12 mouse cellular contexts compared by ENCODE assay signal in the genomic region with DNA sequence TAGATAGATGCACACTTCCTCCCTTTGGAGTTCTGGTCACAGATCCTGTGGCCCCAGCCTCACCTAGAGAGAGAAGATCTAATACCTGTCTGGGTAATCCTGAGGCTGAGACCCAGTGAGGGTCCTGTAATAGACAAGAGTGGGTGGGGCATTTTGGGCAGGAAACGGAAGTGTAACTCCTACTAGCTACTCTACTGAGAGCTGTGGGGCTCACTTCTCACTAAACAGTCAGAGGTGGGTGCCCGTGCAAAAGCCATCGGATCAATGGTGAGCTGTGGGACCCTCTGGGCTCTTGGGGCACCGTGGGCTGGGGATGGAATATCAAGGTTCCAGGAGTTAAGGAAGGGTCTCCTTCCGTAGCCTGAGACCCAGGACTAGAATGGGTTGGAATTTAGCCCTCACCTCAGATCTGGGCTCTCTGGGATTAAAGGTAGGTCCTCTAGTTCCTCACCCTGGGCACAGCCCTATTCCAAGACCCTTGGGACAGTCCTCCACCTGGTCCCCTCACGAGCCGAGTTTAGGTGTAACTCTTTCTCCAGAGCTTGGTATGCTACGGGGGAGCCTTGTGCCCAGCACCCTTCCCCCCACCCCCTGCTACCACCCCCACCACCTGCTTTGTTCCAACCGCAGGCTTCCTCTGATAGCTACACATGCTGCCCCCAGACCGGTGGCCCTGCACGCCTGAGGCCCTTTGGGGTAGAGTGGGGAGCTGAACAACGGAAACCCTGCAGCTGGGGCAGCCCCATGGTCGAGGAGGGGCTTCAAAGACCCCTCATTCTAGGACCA. TPM values are rescaled to one million over a fixed set of nuclear protein-coding genes. Genes with fewer than 3 reads are reported as not detected.
A peak's percentile ranks its signal among the peaks of the same experiment; 100 is the strongest.
DNase-seq lines count a peak whose midpoint lies in the region; ATAC-seq and TF ChIP-seq lines count a peak whose summit lies in the region.
"Had no signal": no experiment of that assay in that cellular context is flagged by ENCODE, and none has a peak within 500 bp of the region (broad histone marks: within the 10 kb centered on the region; RNA-seq: fewer than 3 reads in every experiment).

No protein-coding gene starts in this region.

- no peak for TF ChIP-seq CTCF in heart, postnatal 0 days (IDR thresholded peaks at IDR 0.05; ENCODE audit: low read depth)
- TF ChIP-seq CTCF in heart, adult 2 months (IDR thresholded peaks at IDR 0.05), result no peak
- TF ChIP-seq CTCF in CH12.LX (conservative IDR thresholded peaks at IDR 0.05 in 1 of 2, IDR thresholded peaks at IDR 0.05 in 1 of 2; ENCODE audit: low read depth in 2 of 2, low read length in 2 of 2), result no peak
- TF ChIP-seq CTCF in spleen, adult 2 months (IDR thresholded peaks at IDR 0.05; ENCODE audit: extremely low read depth, insufficient read depth, insufficient read length, insufficient replicate concordance), result no peak
- no peak for TF ChIP-seq CTCF in midbrain, postnatal 0 days (IDR thresholded peaks at IDR 0.05)

- no peak for TF ChIP-seq POLR2A in heart, adult 2 months (IDR thresholded peaks at IDR 0.05; ENCODE audit: insufficient read depth, low read depth, low read length)
- TF ChIP-seq POLR2A in CH12.LX (IDR thresholded peaks at IDR 0.05; ENCODE audit: low read depth, low read length), result peak; percentile 90
- peak; percentile 97 for TF ChIP-seq POLR2A in spleen, adult 2 months (IDR thresholded peaks at IDR 0.05; ENCODE audit: low read depth, low read length)

- H3K36me3 ChIP-seq in heart, postnatal 0 days (replicated peaks; ENCODE audit: control insufficient read depth, insufficient read depth, low read length), result peaks cover 72% of the 10 kb centered on the region
- H3K36me3 ChIP-seq in heart, adult 2 months (ENCODE audit: control insufficient read depth, insufficient read depth, low read length), result no peaks in the 10 kb centered on the region
- peaks cover 65 to 86% of the 10 kb centered on the region in 2 experiments for H3K36me3 ChIP-seq in CH12.LX (replicated peaks in 1 of 2; ENCODE audit: control insufficient read depth in 1 of 2, insufficient read depth in 1 of 2, low read length in 1 of 2)
- H3K36me3 ChIP-seq in spleen, adult 2 months (ENCODE audit: control insufficient read depth, insufficient read depth, low read length), result peaks cover 45% of the 10 kb centered on the region
- peaks cover 65% of the 10 kb centered on the region for H3K36me3 ChIP-seq in midbrain, postnatal 0 days (ENCODE audit: insufficient read depth, low read length)

- TF ChIP-seq RAD21 in CH12.LX (IDR thresholded peaks at IDR 0.05; ENCODE audit: low read depth, low read length), result no peak; the same call in 1 of the 2 replicates

- no peak for DNase-seq in heart, postnatal 0 days (ENCODE audit: low spot score)
- DNase-seq in heart, adult 2 months, result no peak
- peak; percentile 73 for DNase-seq in CH12.LX (ENCODE audit: extremely low read depth)
- DNase-seq in induced T-regulatory cell, adult 2 months (ENCODE audit: low read depth), result peak; percentile 79
- peak in 1 of 2 experiments; percentile 84 for DNase-seq in spleen, adult 2 months (ENCODE audit: low read depth in 1 of 2, low spot score in 2 of 2)
- no peak for DNase-seq in retina, embryonic 14.5 days (ENCODE audit: low spot score)
- no peak for DNase-seq in midbrain, postnatal 0 days (ENCODE audit: low spot score)
- no peak for DNase-seq in gastrocnemius, adult 8-10 months (ENCODE audit: low spot score in 2 of 2)

- 64% methylated on average over 13 of the region's 13 CpGs for WGBS in heart, postnatal 0 days
- WGBS in heart, adult 2 months, result 63% methylated on average over 13 of the region's 13 CpGs
- 9% methylated on average over 13 of the region's 13 CpGs for WGBS in spleen, adult 2 months
- 88% methylated on average over 13 of the region's 13 CpGs for WGBS in midbrain, postnatal 0 days

- peak overlapping the region; percentile 24; the same call in 1 of the 2 replicates for H3K4me3 ChIP-seq in heart, postnatal 0 days (ENCODE audit: low read depth, low read length)
- H3K4me3 ChIP-seq in heart, adult 2 months, result no peak overlapping the region
- peak overlapping the region; percentile 72 to 82 (median 73) for H3K4me3 ChIP-seq in CH12.LX (replicated peaks in 1 of 3; ENCODE audit: low read depth in 2 of 3, low read length in 2 of 3, poor library complexity in 1 of 3)
- H3K4me3 ChIP-seq in spleen, adult 2 months (ENCODE audit: extremely low read depth, insufficient read depth, insufficient read length), result peak overlapping the region; percentile 80
- no peak overlapping the region for H3K4me3 ChIP-seq in midbrain, postnatal 0 days (ENCODE audit: low read depth, low read length)
- H3K4me3 ChIP-seq: forebrain, embryonic 15.5 days; stomach, embryonic 15.5 days had no signal

- no peaks in the 10 kb centered on the region for H3K9me3 ChIP-seq in heart, postnatal 0 days (replicated peaks; ENCODE audit: control insufficient read depth, low read length)
- H3K9me3 ChIP-seq in CH12.LX (replicated peaks; ENCODE audit: low read length), result no peaks in the 10 kb centered on the region
- no peaks in the 10 kb centered on the region for H3K9me3 ChIP-seq in midbrain, postnatal 0 days (ENCODE audit: low read length)
- H3K9me3 ChIP-seq: forebrain, embryonic 15.5 days; stomach, embryonic 15.5 days had no signal

- TF ChIP-seq EP300 in heart, postnatal 0 days (IDR thresholded peaks at IDR 0.05; ENCODE audit: low read depth), result peak; percentile 66; the same call in 1 of the 2 replicates
- TF ChIP-seq EP300 in heart, adult 2 months (IDR thresholded peaks at IDR 0.05; ENCODE audit: insufficient read depth, low read depth, low read length), result no peak
- peak; percentile 73; the same call in 1 of the 2 replicates for TF ChIP-seq EP300 in CH12.LX (IDR thresholded peaks at IDR 0.05; ENCODE audit: low read length)

- H3K4me1 ChIP-seq in heart, postnatal 0 days (ENCODE audit: control insufficient read depth, insufficient read depth), result peaks cover 10% of the 10 kb centered on the region; the same call in 1 of the 2 replicates
- peaks cover 7% of the 10 kb centered on the region for H3K4me1 ChIP-seq in heart, adult 2 months (ENCODE audit: control insufficient read depth, insufficient read depth, low read length)
- peaks cover 34 to 70% of the 10 kb centered on the region in 2 experiments for H3K4me1 ChIP-seq in CH12.LX (ENCODE audit: control insufficient read depth in 1 of 2, insufficient read depth in 2 of 2)
- H3K4me1 ChIP-seq in spleen, adult 2 months (ENCODE audit: control insufficient read depth, insufficient read depth, insufficient read length), result peaks cover 22% of the 10 kb centered on the region; the same call in 1 of the 2 replicates
- H3K4me1 ChIP-seq in midbrain, postnatal 0 days (ENCODE audit: insufficient read depth, low read length), result peaks cover under 1% of the 10 kb centered on the region; the same call in 1 of the 2 replicates

- intact Hi-C loops in heart, adult 2 months (cut with DNase I), result no loop called here

- in situ Hi-C loops in CH12.LX (cut with MboI; ENCODE audit: low pct_ligation_motif_present, low pct_unique_long_range_greater_than_20kb, low sequenced_read_pairs), result no loop called here

- dilution Hi-C loops in CH12.LX (cut with MboI; ENCODE audit: extremely low pct_ligation_motif_present, extremely low pct_unique_long_range_greater_than_20kb, low sequenced_read_pairs), result no loop called here

- peak overlapping the region; percentile 9; the same call in 1 of the 2 replicates for H3K27ac ChIP-seq in heart, postnatal 0 days (ENCODE audit: low read depth)
- H3K27ac ChIP-seq in heart, adult 2 months, result no peak overlapping the region
- H3K27ac ChIP-seq in CH12.LX (ENCODE audit: insufficient read depth, low read depth), result peak overlapping the region; percentile 90
- peak overlapping the region; percentile 97 for H3K27ac ChIP-seq in spleen, adult 2 months (ENCODE audit: insufficient read depth, low read length)
- no peak overlapping the region for H3K27ac ChIP-seq in midbrain, postnatal 0 days (ENCODE audit: low read depth, low read length)
- H3K27ac ChIP-seq: forebrain, embryonic 15.5 days; stomach, embryonic 15.5 days had no signal

- no peak for ATAC-seq in heart, postnatal 0 days (ENCODE audit: insufficient read depth, low read depth)
- ATAC-seq in midbrain, postnatal 0 days (ENCODE audit: low FRiP score), result no peak
- ATAC-seq: forebrain, embryonic 15.5 days had no signal

- no peaks in the 10 kb centered on the region for H3K27me3 ChIP-seq in heart, postnatal 0 days (ENCODE audit: control insufficient read depth, insufficient read depth, low read length)
- no peaks in the 10 kb centered on the region for H3K27me3 ChIP-seq in heart, adult 2 months (ENCODE audit: control insufficient read depth, insufficient read depth, low read length)
- no peaks in the 10 kb centered on the region for H3K27me3 ChIP-seq in CH12.LX (replicated peaks)
- H3K27me3 ChIP-seq in spleen, adult 2 months (ENCODE audit: control insufficient read depth, insufficient read depth, low read length), result no peaks in the 10 kb centered on the region
- H3K27me3 ChIP-seq in midbrain, postnatal 0 days (ENCODE audit: insufficient read depth, low read length), result no peaks in the 10 kb centered on the region
- H3K27me3 ChIP-seq: forebrain, embryonic 15.5 days; stomach, embryonic 15.5 days had no signal

- H3K4me2 ChIP-seq in heart, postnatal 0 days (ENCODE audit: low read depth, low read length), result no peak overlapping the region; the same call in 1 of the 2 replicates
- peak overlapping the region; percentile 52 for H3K4me2 ChIP-seq in CH12.LX (ENCODE audit: insufficient read depth, low read depth, poor library complexity, severe bottlenecking)
- no peak overlapping the region for H3K4me2 ChIP-seq in midbrain, postnatal 0 days (ENCODE audit: low read depth, low read length, poor library complexity, severe bottlenecking)
- H3K4me2 ChIP-seq: forebrain, embryonic 15.5 days; stomach, embryonic 15.5 days had no signal

- H3K79me2 ChIP-seq in heart, adult 2 months (replicated peaks; ENCODE audit: control insufficient read depth, insufficient read depth, low read length), result no peaks in the 10 kb centered on the region
- H3K79me2 ChIP-seq in CH12.LX (replicated peaks; ENCODE audit: control insufficient read depth, extremely low read depth, insufficient read depth, poor library complexity, severe bottlenecking), result peaks cover 20% of the 10 kb centered on the region

- no peak overlapping the region; the same call in 1 of the 2 replicates for H3K9ac ChIP-seq in heart, postnatal 0 days (replicated peaks; ENCODE audit: low read depth, low read length)
- H3K9ac ChIP-seq in heart, adult 2 months (ENCODE audit: low read depth, low read length), result no peak overlapping the region
- peak overlapping the region; percentile 96 for H3K9ac ChIP-seq in CH12.LX (ENCODE audit: insufficient read depth, low read depth)
- H3K9ac ChIP-seq in midbrain, postnatal 0 days (replicated peaks; ENCODE audit: low read length, poor library complexity, severe bottlenecking), result no peak overlapping the region
- H3K9ac ChIP-seq: forebrain, embryonic 15.5 days; stomach, embryonic 15.5 days had no signal

RNA-seq across cellular contexts. Expression of a gene that starts 1.2 kb away (rescaled TPM):
- total RNA-seq in heart, postnatal 0 days (2014; rRNA removed; ENCODE audit: low replicate concordance), result 13.5 TPM in 1 of 2 replicates, not detected in the other
- 0.46 and 1.1 TPM in 2 replicates for polyA plus RNA-seq in heart, postnatal 0 days (2015; fragmentation: Nextera tagmentation; extraction: Ambion mirVana)
- total RNA-seq in heart, adult 2 months (2021), result 1 to 10 TPM; 1.1 to 1.7 TPM
- 2.2 and 6.4 TPM in 2 replicates for polyA plus RNA-seq in heart, adult 2 months (2012; rRNA removed)
- total RNA-seq in CH12.LX (2012; rRNA removed) (438 and 452 TPM in 2 replicates), CH12.LX (2014; rRNA removed) (380 and 447 TPM in 2 replicates)
- polyA plus RNA-seq in CH12.LX (2012; ENCODE audit: insufficient read length, low read depth), result 296 and 343 TPM in 2 replicates
- polyA plus RNA-seq in spleen, adult 2 months (2012; rRNA removed), result 631 and 1,026 TPM in 2 replicates
- total RNA-seq in midbrain, postnatal 0 days (2014; rRNA removed), result 0.38 TPM in 1 of 2 replicates, not detected in the other
- polyA plus RNA-seq in midbrain, postnatal 0 days (2015; fragmentation: Nextera tagmentation; extraction: Ambion mirVana), result 0.28 TPM in 1 of 2 replicates, not detected in the other
- total RNA-seq in gastrocnemius, adult 8-10 months (2022), result under 1 TPM in 2 of 4 experiments, not detected in 2; 0.27 to 0.38 TPM

RNA-seq across cellular contexts. Expression of a gene that starts 6.2 kb away (rescaled TPM):
- 120 and 144 TPM in 2 replicates for total RNA-seq in heart, postnatal 0 days (2014; rRNA removed; ENCODE audit: low replicate concordance)
- polyA plus RNA-seq in heart, postnatal 0 days (2015; fragmentation: Nextera tagmentation; extraction: Ambion mirVana), result 97.2 and 102 TPM in 2 replicates
- total RNA-seq in heart, adult 2 months (2021), result 10 to 100 TPM; 43.9 to 45.1 TPM
- 83.3 and 95.0 TPM in 2 replicates for polyA plus RNA-seq in heart, adult 2 months (2012; rRNA removed)
- total RNA-seq in CH12.LX (2012; rRNA removed) (172 and 194 TPM in 2 replicates), CH12.LX (2014; rRNA removed) (154 and 179 TPM in 2 replicates)
- polyA plus RNA-seq in CH12.LX (2012; ENCODE audit: insufficient read length, low read depth), result 265 and 293 TPM in 2 replicates
- 386 and 394 TPM in 2 replicates for polyA plus RNA-seq in spleen, adult 2 months (2012; rRNA removed)
- total RNA-seq in midbrain, postnatal 0 days (2014; rRNA removed), result 96.1 and 116 TPM in 2 replicates
- 95.2 and 104 TPM in 2 replicates for polyA plus RNA-seq in midbrain, postnatal 0 days (2015; fragmentation: Nextera tagmentation; extraction: Ambion mirVana)
- total RNA-seq in gastrocnemius, adult 8-10 months (2022), result 10 to 100 TPM; 10.4 to 13.2 (median 11.6) TPM

RNA-seq across cellular contexts. Expression of a gene that starts 8.5 kb away (rescaled TPM):
- 34.2 and 62.0 TPM in 2 replicates for total RNA-seq in heart, postnatal 0 days (2014; rRNA removed; ENCODE audit: low replicate concordance)
- 32.9 and 35.2 TPM in 2 replicates for polyA plus RNA-seq in heart, postnatal 0 days (2015; fragmentation: Nextera tagmentation; extraction: Ambion mirVana)
- 10 to 100 TPM; 14.7 to 18.2 TPM for total RNA-seq in heart, adult 2 months (2021)
- 29.5 and 32.9 TPM in 2 replicates for polyA plus RNA-seq in heart, adult 2 months (2012; rRNA removed)
- total RNA-seq in CH12.LX (2012; rRNA removed), result 20.7 and 25.3 TPM in 2 replicates
- 9.7 and 12.0 TPM in 2 replicates for total RNA-seq in CH12.LX (2014; rRNA removed)
- polyA plus RNA-seq in CH12.LX (2012; ENCODE audit: insufficient read length, low read depth), result 26.6 and 27.2 TPM in 2 replicates
- polyA plus RNA-seq in spleen, adult 2 months (2012; rRNA removed), result 40.7 and 51.5 TPM in 2 replicates
- total RNA-seq in midbrain, postnatal 0 days (2014; rRNA removed), result 23.5 and 25.2 TPM in 2 replicates
- 58.2 and 62.8 TPM in 2 replicates for polyA plus RNA-seq in midbrain, postnatal 0 days (2015; fragmentation: Nextera tagmentation; extraction: Ambion mirVana)
- total RNA-seq in gastrocnemius, adult 8-10 months (2022), result 10 to 100 TPM; 18.6 to 28.4 (median 25.7) TPM

RNA-seq across cellular contexts. Expression of a gene that starts 10.8 kb away (rescaled TPM):
- not detected in 2 replicates for total RNA-seq in heart, postnatal 0 days (2014; rRNA removed; ENCODE audit: low replicate concordance)
- 0.07 and 0.11 TPM in 2 replicates for polyA plus RNA-seq in heart, postnatal 0 days (2015; fragmentation: Nextera tagmentation; extraction: Ambion mirVana)
- total RNA-seq in heart, adult 2 months (2021), result not detected
- polyA plus RNA-seq in heart, adult 2 months (2012; rRNA removed), result 0.21 TPM in 1 of 2 replicates, not detected in the other
- 2.8 and 3.3 TPM in 2 replicates for total RNA-seq in CH12.LX (2012; rRNA removed)
- 6.4 and 6.9 TPM in 2 replicates for total RNA-seq in CH12.LX (2014; rRNA removed)
- polyA plus RNA-seq in CH12.LX (2012; ENCODE audit: insufficient read length, low read depth), result 11.8 and 14.7 TPM in 2 replicates
- polyA plus RNA-seq in spleen, adult 2 months (2012; rRNA removed), result 1.9 and 2.2 TPM in 2 replicates
- total RNA-seq in midbrain, postnatal 0 days (2014; rRNA removed), result not detected in 2 replicates
- 0.20 and 0.36 TPM in 2 replicates for polyA plus RNA-seq in midbrain, postnatal 0 days (2015; fragmentation: Nextera tagmentation; extraction: Ambion mirVana)
- not detected for total RNA-seq in gastrocnemius, adult 8-10 months (2022)
- polyA plus RNA-seq: neural tube, embryonic 11.5 days had no signal

RNA-seq across cellular contexts. Expression of a gene that starts 15.0 kb away (rescaled TPM):
- total RNA-seq in heart, postnatal 0 days (2014; rRNA removed; ENCODE audit: low replicate concordance), result not detected in 2 replicates
- polyA plus RNA-seq in heart, postnatal 0 days (2015; fragmentation: Nextera tagmentation; extraction: Ambion mirVana), result 0.03 TPM in 2 replicates
- total RNA-seq in heart, adult 2 months (2021), result under 1 TPM in 1 of 2 experiments, not detected in 1; 0.05 TPM
- 0.12 TPM in 2 replicates for polyA plus RNA-seq in heart, adult 2 months (2012; rRNA removed)
- total RNA-seq in CH12.LX (2012; rRNA removed) (0.17 and 0.25 TPM in 2 replicates), CH12.LX (2014; rRNA removed) (0.05 TPM in 1 of 2 replicates, not detected in the other)
- polyA plus RNA-seq in CH12.LX (2012; ENCODE audit: insufficient read length, low read depth), result 0.71 and 0.82 TPM in 2 replicates
- polyA plus RNA-seq in spleen, adult 2 months (2012; rRNA removed), result 0.09 and 0.11 TPM in 2 replicates
- 0.16 TPM in 1 of 2 replicates, not detected in the other for total RNA-seq in midbrain, postnatal 0 days (2014; rRNA removed)
- not detected in 2 replicates for polyA plus RNA-seq in midbrain, postnatal 0 days (2015; fragmentation: Nextera tagmentation; extraction: Ambion mirVana)
- not detected for total RNA-seq in gastrocnemius, adult 8-10 months (2022)
- total RNA-seq: left cerebral cortex, postnatal 10 days had no signal
- polyA plus RNA-seq: forebrain, embryonic 15.5 days; neural tube, embryonic 11.5 days; stomach, embryonic 15.5 days had no signal

Comparison
In these comparisons a context has a peak if more than half of its experiments do, and no peak if none do; other contexts are left out.
1. H3K27ac ChIP-seq: peak in heart, postnatal 0 days (single experiment), CH12.LX (single experiment) and spleen, adult 2 months (single experiment); none in heart, adult 2 months (single experiment) and midbrain, postnatal 0 days (single experiment).
2. H3K4me3 ChIP-seq: peak in heart, postnatal 0 days (single experiment), CH12.LX (3 of 3) and spleen, adult 2 months (single experiment); none in heart, adult 2 months (single experiment) and midbrain, postnatal 0 days (single experiment).
3. DNase-seq: peak in CH12.LX (single experiment) and induced T-regulatory cell, adult 2 months (single experiment); none in heart, postnatal 0 days (single experiment), heart, adult 2 months (0 of 2), retina, embryonic 14.5 days (single experiment), midbrain, postnatal 0 days (single experiment) and gastrocnemius, adult 8-10 months (0 of 2).
4. RNA of a gene that starts 1.2 kb away (total RNA-seq): 380 to 452 TPM in CH12.LX; 1.1 to 1.7 TPM in heart, adult 2 months, 0.38 TPM in midbrain, postnatal 0 days, 0.27 to 0.38 TPM in gastrocnemius, adult 8-10 months and 13.5 TPM in heart, postnatal 0 days; every median in the first group is over 10 times any median in the second.